Mouse (Mus musculus) cortical plate, adult 2 months (tissue): ENCODE measurements at regions not wholly inside any gene's neighbourhood (a gene's known extent, or its start where the extent isn't known, plus 50 kb on each side); places are given as distances from the start of the nearest gene placed in this dataset.

Experiments
- CTCF ChIP-seq: fragments of 200-500 bp; IDR thresholded peaks from 2 replicates; pipeline ENCODE4 v1.5.1; 2011; ENCODE audit warnings: mild to moderate bottlenecking, control low read depth, low read length; ENCODE audit not compliant: insufficient read depth; ENCODE audit errors: extremely low read depth
- POLR2A ChIP-seq: fragments of 200-500 bp; IDR thresholded peaks from 2 replicates; pipeline ENCODE4 v1.6.1; 2011; ENCODE audit warnings: mild to moderate bottlenecking, low read length, control low read depth; ENCODE audit not compliant: insufficient read depth; ENCODE audit errors: extremely low read depth

- TF ChIP-seq POLR2A (no peak), CTCF (no peak)
Measured at GRCm38 (mm10) chr4:131205685-131206084, 261.5 kb downstream of the Matn1 start.
